Mouse (Mus musculus): Measurements from ENCODE around the gene Cadm3.

DNA sequence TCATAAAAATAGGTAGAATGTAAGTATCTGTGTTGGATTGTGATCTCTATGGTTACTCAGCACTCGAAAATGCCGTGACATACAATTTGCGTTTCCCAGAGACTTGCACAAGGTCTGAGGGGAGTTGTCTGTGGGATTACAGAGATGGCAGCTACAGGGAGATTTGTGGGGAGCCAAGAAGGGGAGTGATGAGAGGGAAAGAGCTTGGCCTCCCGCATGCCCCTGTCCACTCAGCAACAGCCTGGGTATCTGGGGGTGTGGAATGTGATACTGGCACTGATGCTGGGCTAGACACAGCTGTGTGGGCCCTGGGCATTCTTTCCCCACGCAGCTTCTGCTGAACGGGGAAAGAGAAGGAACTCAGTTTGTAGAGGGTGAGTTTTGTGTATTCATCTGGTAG is 3.0 kb upstream of the Cadm3 start:
- TF ChIP-seq CTCF (IDR thresholded peaks at IDR 0.05; ENCODE audit: insufficient read depth, low read length) = no peak
- TF ChIP-seq POLR2A (IDR thresholded peaks at IDR 0.05; ENCODE audit: borderline replicate concordance, extremely low read depth, low read depth, low read length) = no peak
